Mouse (Mus musculus) limb, embryonic 10.5 days (tissue): Measurements from ENCODE around the gene Plk3. TPM values are rescaled to one million over a fixed set of nuclear protein-coding genes. Genes with fewer than 3 reads are reported as not detected.
A peak's percentile ranks its signal among the peaks of the same experiment; 100 is the strongest.

Source experiments
- DNase-seq: peaks from one replicate; pipeline ENCODE4 v3.0.0-alpha.2; 2017; ENCODE audit warnings: low spot score
- H3K27ac ChIP-seq: fragments of 300-500 bp; sonication (generic); 2 replicates; pipeline ENCODE4 v1.5.1; 2016; ENCODE audit warnings: mild to moderate bottlenecking
- H3K27me3 ChIP-seq: fragments of 300-500 bp; sonication (generic); 2 replicates; pipeline ENCODE4 v1.6.1; 2016; ENCODE audit warnings: low read depth, mild to moderate bottlenecking; ENCODE audit not compliant: poor library complexity, severe bottlenecking
- H3K36me3 ChIP-seq: fragments of 300-500 bp; sonication (generic); 2 replicates; pipeline ENCODE4 v1.6.1; 2016; ENCODE audit warnings: mild to moderate bottlenecking, moderate library complexity
- H3K4me1 ChIP-seq: fragments of 300-500 bp; sonication (generic); 2 replicates; pipeline ENCODE4 v1.6.1; 2016
- H3K4me3 ChIP-seq: fragments of 300-500 bp; sonication (generic); 2 replicates; pipeline ENCODE4 v1.5.1; 2016; ENCODE audit warnings: mild to moderate bottlenecking, moderate library complexity
- H3K9me3 ChIP-seq: fragments of 300-500 bp; sonication (generic); replicated peaks from 2 replicates; pipeline ENCODE4 v1.6.1; 2016; ENCODE audit warnings: mild to moderate bottlenecking
- WGBS: fragments of 180-500 bp; shearing (Covaris S2); methylation state at CpG from one replicate; pipeline ENCODE4 v1.1.7; 2016; 5-methylcytosine and 5-hydroxymethylcytosine counted together
- polyA plus RNA-seq: library from polyadenylated mRNA; unstranded; fragments of >200 nt; fragmentation: Nextera tagmentation; extraction: Ambion mirVana; gene quantifications from 2 replicates; pipeline ENCODE4 v1.2.1, GENCODE M21; 2016

The Plk3 gene
- polyA plus RNA-seq, 1 experiment from 2014 or later: 2.5 TPM

GRCm38 (mm10) chr4:117122209-117122608 lies 11.6 kb downstream of the Plk3 start:
- H3K27ac ChIP-seq: no peak overlapping the region; the same call in 1 of the 2 replicates
- no peak overlapping the region for H3K4me3 ChIP-seq
- H3K27me3 ChIP-seq: no peaks in the 10 kb centered on the region
- 82% methylated on average over 4 of the region's 4 CpGs for WGBS
- peaks cover 43% of the 10 kb centered on the region for H3K4me1 ChIP-seq
- no peaks in the 10 kb centered on the region for H3K9me3 ChIP-seq
- DNase-seq: no peak
- H3K36me3 ChIP-seq: no peaks in the 10 kb centered on the region

GRCm38 (mm10) chr4:117120445-117121414 lies 13.0 kb downstream of the Plk3 start:
- WGBS: under 1% methylated on average over 69 of the region's 69 CpGs
- peaks cover 5% of the 10 kb centered on the region for H3K36me3 ChIP-seq
- no peaks in the 10 kb centered on the region for H3K27me3 ChIP-seq
- DNase-seq: peak; percentile 91
- peak overlapping the region; percentile 73 for H3K4me3 ChIP-seq
- peak overlapping the region; percentile 87 for H3K27ac ChIP-seq
- H3K9me3 ChIP-seq: no peaks in the 10 kb centered on the region
- H3K4me1 ChIP-seq: peaks cover 32% of the 10 kb centered on the region

DNA sequence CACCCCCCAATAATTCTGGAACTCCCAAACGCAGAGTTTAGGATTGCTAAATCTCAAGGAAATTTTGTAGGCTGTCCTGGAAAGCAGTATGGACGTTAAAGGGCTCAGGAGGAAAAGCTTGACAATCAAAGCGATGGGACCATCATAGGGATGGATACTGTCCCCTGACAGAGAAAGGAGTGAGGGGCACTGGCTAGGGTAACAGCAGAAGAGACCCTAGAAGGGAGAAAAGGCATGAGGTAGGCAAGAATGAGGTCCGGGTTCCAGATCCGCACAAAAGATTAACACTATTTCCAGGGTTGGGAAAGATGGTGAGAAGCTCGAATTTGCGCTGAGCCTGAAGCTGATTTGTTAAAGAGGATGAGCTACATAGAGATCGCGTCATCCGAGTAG lies 13.7 kb downstream of the Plk3 start:
- Histone ChIP-seq H3K4me1 (peaks cover 25% of the 10 kb centered on the region), H3K27me3 (no peaks in the 10 kb centered on the region), H3K4me3 (peak overlapping the region; percentile 73), H3K27ac (peak overlapping the region; percentile 87), H3K36me3 (peaks cover 12% of the 10 kb centered on the region), H3K9me3 (no peaks in the 10 kb centered on the region)
- 5% methylated on average over 10 of the region's 10 CpGs for WGBS
- DNase-seq: no peak

DNA sequence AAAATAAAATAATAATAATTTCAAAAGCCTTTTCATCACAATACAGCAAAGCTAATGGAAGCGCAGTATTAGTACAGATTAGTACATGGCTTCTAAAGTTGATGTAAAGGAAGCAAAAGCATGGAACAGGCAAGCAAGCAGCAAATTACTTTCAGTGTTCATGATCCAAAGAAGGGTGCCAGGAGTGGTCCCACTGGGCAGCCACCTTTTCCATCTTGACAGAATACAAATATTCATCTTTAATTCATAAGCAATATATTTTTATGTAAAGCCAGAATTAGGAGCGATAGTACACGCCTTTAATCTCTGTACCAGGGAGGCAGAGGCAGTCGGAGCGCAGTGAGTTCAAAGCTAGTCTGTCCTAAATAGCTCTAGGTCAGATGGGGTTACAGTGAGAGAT lies 14.1 kb downstream of the Plk3 start:
- 83% methylated on average over 5 of the region's 5 CpGs for WGBS
- H3K9me3 ChIP-seq: no peaks in the 10 kb centered on the region
- H3K27me3 ChIP-seq: no peaks in the 10 kb centered on the region
- peaks cover 16% of the 10 kb centered on the region for H3K36me3 ChIP-seq
- H3K4me3 ChIP-seq: peak overlapping the region; percentile 73
- H3K27ac ChIP-seq: peak overlapping the region; percentile 87
- DNase-seq: no peak
- H3K4me1 ChIP-seq: peaks cover 21% of the 10 kb centered on the region

- Histone ChIP-seq H3K9me3 (no peaks in the 10 kb centered on the region), H3K4me1 (peaks cover 16% of the 10 kb centered on the region), H3K36me3 (peaks cover 33% of the 10 kb centered on the region), H3K27ac (no peak overlapping the region), H3K27me3 (no peaks in the 10 kb centered on the region), H3K4me3 (no peak overlapping the region)
- DNase-seq: no peak
- WGBS: 94% methylated on average over 7 of the region's 7 CpGs
Observed at GRCm38 (mm10) chr4:117117931-117118330, 15.8 kb downstream of the Plk3 start.

GRCm38 (mm10) chr4:117115592-117115991 lies 18.2 kb downstream of the Plk3 start:
- Histone ChIP-seq H3K27ac (no peak overlapping the region), H3K27me3 (no peaks in the 10 kb centered on the region), H3K4me1 (peaks cover 9% of the 10 kb centered on the region), H3K9me3 (no peaks in the 10 kb centered on the region), H3K36me3 (peaks cover 53% of the 10 kb centered on the region), H3K4me3 (no peak overlapping the region)
- WGBS: 87% methylated on average over 5 of the region's 5 CpGs
- no peak for DNase-seq

GRCm38 (mm10) chr4:117113237-117113636 lies 20.5 kb downstream of the Plk3 start:
- Histone ChIP-seq H3K27me3 (no peaks in the 10 kb centered on the region), H3K36me3 (peaks cover 77% of the 10 kb centered on the region), H3K9me3 (no peaks in the 10 kb centered on the region), H3K4me1 (0 out of 2 replicates have a peak, but pooled peaks cover 3% of the 10 kb centered on the region), H3K27ac (no peak overlapping the region), H3K4me3 (no peak overlapping the region)
- 90% methylated on average over 1 of the region's 1 CpGs for WGBS
- no peak for DNase-seq

- 95% methylated on average over 11 of the region's 11 CpGs for WGBS
- H3K4me3 ChIP-seq: no peak overlapping the region
- no peaks in the 10 kb centered on the region for H3K9me3 ChIP-seq
- H3K27ac ChIP-seq: no peak overlapping the region
- no peaks in the 10 kb centered on the region for H3K27me3 ChIP-seq
- no peak for DNase-seq
- H3K4me1 ChIP-seq: 0 out of 2 replicates have a peak, but pooled peaks cover 3% of the 10 kb centered on the region
- H3K36me3 ChIP-seq: peaks cover 92% of the 10 kb centered on the region
Observed at GRCm38 (mm10) chr4:117110985-117111384, 22.8 kb downstream of the Plk3 start.

GRCm38 (mm10) chr4:117110249-117110648 lies 23.5 kb downstream of the Plk3 start:
- Histone ChIP-seq H3K9me3 (no peaks in the 10 kb centered on the region), H3K4me3 (no peak overlapping the region), H3K4me1 (0 out of 2 replicates have a peak, but pooled peaks cover 3% of the 10 kb centered on the region), H3K27ac (peak overlapping the region; percentile 15; the same call in 1 of the 2 replicates), H3K27me3 (no peaks in the 10 kb centered on the region), H3K36me3 (peaks cover 93% of the 10 kb centered on the region)
- no peak for DNase-seq
- WGBS: 94% methylated on average over 13 of the region's 13 CpGs

GRCm38 (mm10) chr4:117109330-117109729 lies 24.4 kb downstream of the Plk3 start:
- WGBS: 93% methylated on average over 25 of the region's 25 CpGs
- peaks cover 93% of the 10 kb centered on the region for H3K36me3 ChIP-seq
- H3K27ac ChIP-seq: no peak overlapping the region
- no peaks in the 10 kb centered on the region for H3K9me3 ChIP-seq
- no peaks in the 10 kb centered on the region for H3K27me3 ChIP-seq
- H3K4me1 ChIP-seq: 0 out of 2 replicates have a peak, but pooled peaks cover 3% of the 10 kb centered on the region
- DNase-seq: no peak
- H3K4me3 ChIP-seq: no peak overlapping the region

- Histone ChIP-seq H3K4me3 (no peak overlapping the region), H3K36me3 (peaks cover 91% of the 10 kb centered on the region), H3K27me3 (no peaks in the 10 kb centered on the region), H3K27ac (no peak overlapping the region), H3K9me3 (no peaks in the 10 kb centered on the region), H3K4me1 (no peaks in the 10 kb centered on the region)
- WGBS: 96% methylated on average over 6 of the region's 6 CpGs
- DNase-seq: no peak
Observed at GRCm38 (mm10) chr4:117108524-117108849, 25.3 kb downstream of the Plk3 start.

DNA sequence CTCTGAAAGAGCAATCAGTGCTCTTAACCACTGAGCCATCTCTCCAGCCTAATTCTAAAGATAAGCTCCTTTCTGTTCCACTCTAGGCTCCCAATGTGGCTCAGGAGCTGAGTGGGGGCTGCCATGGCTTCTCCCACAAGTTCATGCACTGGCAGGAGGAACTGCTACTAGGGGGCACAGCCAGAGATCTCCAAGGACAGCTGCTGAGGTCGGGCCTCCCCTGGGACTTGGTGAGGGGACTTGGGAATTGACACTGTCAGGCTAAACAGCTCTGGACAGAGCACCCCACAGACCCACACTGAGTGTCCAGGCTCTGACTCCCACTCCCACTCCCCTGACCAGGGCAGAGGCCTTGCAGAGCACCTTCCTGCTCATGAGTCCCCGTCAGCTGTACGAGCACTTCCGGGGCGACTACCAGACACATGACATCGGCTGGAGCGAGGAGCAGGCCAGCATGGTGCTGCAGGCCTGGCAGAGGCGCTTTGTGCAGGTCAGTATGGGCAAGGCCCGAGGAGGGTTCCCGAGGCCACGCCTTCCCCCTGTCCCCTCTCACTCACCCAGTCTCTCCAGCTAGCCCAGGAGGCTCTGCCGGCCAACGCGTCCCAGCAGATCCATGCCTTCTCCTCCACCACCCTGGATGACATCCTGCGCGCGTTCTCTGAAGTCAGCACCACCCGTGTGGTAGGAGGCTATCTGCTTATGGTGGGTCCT lies 25.8 kb downstream of the Plk3 start:
- Histone ChIP-seq H3K9me3 (no peaks in the 10 kb centered on the region), H3K27ac (no peak overlapping the region), H3K4me3 (no peak overlapping the region), H3K4me1 (no peaks in the 10 kb centered on the region), H3K27me3 (no peaks in the 10 kb centered on the region), H3K36me3 (peaks cover 86% of the 10 kb centered on the region)
- no peak for DNase-seq
- WGBS: 91% methylated on average over 18 of the region's 18 CpGs

- no peaks in the 10 kb centered on the region for H3K27me3 ChIP-seq
Observed at GRCm38 (mm10) chr4:117105127-117105526, 28.6 kb downstream of the Plk3 start.

More at GRCm38 (mm10) chr4:117105127-117105526, 28.6 kb downstream of the Plk3 start:
- DNase-seq: no peak
- H3K27ac ChIP-seq: no peak overlapping the region
- no peak overlapping the region for H3K4me3 ChIP-seq
- peaks cover 81% of the 10 kb centered on the region for H3K36me3 ChIP-seq
- WGBS: 71% methylated on average over 10 of the region's 10 CpGs
- peaks cover 9% of the 10 kb centered on the region for H3K4me1 ChIP-seq
- H3K9me3 ChIP-seq: no peaks in the 10 kb centered on the region
